Mouse (Mus musculus) natural killer cell, adult 2 months (primary cell): ENCODE results near the gene Arid5b.

Experiments used
- DNase-seq, 2 experiments: peaks; one replicate each; pipeline ENCODE4 v3.0.0; 2022; ENCODE audit warnings: low spot score in 2 of 2

The Arid5b gene

DNA sequence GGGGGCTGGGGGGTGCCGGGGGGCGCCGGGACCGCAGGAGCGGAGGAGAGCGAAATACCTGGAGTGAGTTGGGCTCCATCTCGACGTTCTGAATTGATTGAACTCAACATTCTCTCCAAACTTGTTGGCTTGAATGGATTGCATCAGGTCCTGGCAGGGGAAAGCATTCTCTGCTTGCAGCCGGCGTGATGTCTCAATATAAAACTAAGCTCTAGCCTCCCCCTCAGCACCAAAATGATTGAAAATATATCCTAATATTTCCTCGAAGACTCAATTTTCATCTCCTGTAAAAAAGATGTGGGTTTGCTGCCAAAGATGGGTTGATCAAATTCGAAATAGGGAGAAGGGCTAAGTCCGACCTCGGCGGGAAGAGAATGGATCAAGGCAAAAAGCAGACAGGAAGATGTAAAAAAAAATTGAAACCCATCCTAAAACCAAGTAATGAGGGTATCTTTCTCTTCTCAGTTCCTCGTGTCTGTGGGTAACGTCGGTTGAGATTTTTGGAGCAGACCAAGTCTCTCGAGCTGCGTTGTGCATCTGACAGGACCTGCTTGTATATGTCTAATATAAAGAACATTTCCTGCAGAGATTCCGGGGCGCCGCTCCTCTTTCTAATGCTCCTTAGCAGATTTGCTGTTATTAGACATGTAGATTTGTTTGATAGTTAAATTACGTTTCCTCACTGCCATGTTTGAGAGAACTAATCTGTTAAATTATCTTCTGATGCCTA lies at the start of gene Arid5b:
Arid5b (minus strand) TSS at position 109 of the 730 bp plus-strand sequence.
- DNase-seq, result peak; percentile 26 to 42

DNA sequence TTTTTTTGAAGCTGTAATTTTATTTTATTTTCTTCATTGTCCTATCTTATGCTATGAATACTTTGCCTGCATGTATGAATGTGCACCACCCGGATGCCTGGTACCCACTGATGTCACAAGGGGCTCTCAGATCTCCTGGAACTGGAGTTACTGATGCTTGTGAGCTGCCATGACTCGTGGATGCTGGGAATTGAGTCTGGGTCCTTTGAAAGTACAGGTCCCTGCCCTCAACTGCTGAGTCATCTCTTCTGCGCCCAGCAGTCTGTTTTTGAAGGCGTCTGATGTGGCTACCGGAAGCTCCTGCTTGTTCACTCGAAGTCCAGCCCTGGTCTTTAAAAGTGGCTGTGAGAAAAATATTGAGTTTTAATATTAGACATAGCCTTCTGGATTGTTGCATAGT lies 46.8 kb upstream of the Arid5b start:
- no peak for DNase-seq

DNA sequence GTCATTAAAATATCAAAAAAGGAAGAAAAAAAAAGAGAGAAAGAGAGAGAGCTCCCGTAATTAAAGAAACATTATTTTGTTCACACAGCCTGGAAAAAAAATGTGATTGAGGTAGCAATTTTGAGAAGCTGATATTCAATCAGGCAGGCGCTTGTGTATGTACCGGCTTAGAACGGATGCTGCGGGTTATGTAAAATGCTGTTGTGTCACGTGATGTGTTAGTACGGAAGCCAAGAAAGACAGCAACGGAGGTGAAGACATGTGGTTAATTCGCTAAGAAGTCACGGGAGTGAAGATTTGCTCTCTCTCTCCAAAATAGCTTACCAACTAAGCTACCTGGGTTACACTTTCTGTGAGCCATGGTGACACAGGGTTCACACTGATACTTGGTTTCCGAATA lies 45.5 kb upstream of the Arid5b start:
- no peak for DNase-seq

DNA sequence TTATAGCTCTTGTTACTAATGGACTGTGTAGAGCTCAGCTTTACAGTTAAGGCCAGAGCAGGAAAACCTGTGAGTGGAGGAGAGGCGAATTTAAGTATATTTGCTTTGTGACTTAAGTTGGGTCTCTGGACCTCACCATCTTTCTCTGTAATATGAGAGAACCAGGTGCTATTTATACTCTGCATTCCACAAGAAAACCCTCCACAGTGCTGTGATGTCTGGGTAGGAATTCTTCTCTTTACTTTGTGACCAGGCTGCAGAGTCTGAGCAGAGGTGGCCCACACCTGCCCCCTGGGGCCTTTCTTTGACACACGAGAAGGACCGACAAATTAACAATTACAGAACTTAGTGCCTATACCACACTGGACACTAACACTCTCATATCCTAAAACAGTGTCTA lies 44.6 kb upstream of the Arid5b start:
- no peak for DNase-seq

DNA sequence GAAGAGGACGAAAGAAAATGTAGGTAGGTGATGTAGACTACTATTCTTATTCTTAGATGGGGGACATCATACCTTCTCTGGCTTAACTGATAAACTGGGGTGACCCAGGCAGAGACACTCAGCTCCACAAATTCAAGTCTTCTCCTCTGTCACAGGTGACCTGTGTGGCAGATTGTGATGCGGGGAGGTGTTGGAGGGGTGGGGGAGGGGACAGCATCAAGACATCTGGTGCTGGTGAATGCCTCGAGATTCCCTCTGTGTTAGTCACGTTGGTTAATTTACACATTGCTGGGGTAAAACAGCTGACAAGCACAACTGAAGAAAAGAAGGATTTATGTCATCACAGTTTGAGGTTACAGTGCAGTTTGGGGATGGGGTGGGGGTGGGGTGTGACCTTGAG lies 42.4 kb upstream of the Arid5b start:
- DNase-seq, result no peak

DNA sequence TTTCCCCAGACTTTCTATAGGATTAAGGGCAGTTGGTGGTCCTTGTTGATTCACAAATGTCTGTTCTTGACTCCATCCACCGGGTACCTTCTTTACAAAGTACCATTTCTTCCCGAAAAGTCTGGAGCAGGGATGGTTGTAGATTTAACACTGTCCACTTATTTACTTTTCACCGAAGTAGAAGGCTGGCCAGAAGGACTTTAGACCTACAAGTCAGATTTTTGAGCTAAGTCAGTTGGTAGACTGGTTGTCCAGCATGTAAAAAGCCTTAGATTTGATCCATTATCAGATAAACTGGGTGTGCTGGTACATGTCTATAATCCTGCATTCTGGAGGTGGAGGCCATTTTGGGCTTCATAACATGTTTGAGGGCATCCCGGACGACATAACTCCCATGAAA lies 42.0 kb upstream of the Arid5b start:
- DNase-seq, result no peak

DNA sequence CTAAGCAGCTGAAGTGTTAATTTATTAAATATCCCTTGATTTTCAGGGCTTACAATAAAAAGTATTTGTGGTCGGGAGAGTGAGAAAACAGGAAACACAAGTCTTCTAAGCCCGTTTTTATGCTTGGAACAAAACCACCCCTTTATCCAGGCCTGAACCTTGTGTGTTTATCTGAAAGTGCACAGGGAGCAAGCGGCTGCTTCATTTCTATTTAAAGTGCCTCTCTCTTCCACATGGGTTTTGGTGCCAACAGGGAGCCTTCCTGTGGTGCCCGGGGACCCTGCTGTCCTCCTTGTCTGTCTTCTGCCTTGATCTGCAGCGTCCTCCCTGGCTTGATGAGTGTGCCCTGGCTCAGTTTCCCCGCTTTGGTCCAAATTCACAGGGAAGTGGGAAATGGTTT lies 40.9 kb upstream of the Arid5b start:
- DNase-seq, result no peak

DNA sequence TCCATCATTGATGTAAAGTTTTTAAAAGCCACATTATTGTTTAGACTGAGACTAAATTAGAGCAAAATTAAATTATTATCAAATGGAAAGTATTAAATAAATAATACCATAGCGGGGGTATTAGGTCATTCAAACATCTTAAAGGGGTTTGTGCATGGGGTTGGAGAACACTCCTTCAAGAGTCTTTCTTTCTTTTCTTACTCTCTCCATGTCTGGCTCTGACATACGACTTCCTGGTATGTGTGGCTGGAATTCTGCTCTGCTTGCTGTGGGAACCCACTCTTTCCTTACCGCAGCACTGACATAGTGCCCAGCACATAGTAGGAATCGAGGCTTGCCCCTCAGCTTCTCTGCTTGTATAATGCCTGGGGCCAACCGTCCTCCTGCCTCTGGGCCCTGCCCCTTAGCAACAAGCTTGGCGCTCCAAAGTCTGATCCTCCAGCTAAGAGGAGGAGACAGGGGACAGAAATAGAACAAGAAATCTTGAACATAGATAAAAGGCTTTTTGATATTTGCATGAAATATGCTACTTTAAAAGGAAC lies 40.0 kb upstream of the Arid5b start:
- DNase-seq, result no peak

DNA sequence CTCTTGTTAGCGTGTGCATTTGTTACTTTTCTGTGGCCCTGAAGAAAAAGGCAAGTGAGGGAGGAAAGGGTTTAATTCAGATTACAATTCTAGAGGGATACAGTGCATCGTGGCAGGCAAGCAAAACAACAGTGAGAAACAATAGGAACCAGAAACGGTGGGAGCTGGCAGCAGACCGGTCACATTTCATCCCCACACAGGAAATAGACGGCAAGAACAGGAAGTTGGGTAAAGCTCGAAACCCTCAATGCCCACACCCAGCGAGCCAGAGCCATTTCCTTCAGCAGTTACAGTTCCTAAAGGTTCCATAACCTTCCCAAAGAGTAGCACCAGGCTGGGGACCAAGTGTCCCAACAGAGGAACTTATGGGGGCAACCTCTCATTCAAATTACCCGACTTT lies 34.2 kb upstream of the Arid5b start:
- DNase-seq, result peak in 1 of 2 experiments; percentile 0

DNA sequence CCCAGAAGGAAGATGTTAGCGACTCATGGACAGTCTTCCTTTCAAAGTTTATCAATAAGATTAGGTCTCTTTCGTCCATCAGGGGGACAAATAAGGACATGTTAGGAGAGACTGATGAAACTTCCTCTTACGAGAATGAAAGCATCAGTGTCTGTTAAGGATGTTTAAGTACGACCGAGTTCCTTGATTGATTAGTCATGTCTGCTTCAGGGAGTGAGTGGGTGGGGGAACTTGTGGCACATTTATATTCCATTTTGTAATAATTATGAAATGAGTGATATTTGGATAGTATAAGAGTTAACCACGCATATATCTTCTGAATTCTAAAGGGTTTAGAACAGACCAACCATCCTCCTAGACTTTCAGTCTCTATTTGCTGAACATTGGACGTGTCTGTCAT lies 22.5 kb upstream of the Arid5b start:
- no peak for DNase-seq

DNA sequence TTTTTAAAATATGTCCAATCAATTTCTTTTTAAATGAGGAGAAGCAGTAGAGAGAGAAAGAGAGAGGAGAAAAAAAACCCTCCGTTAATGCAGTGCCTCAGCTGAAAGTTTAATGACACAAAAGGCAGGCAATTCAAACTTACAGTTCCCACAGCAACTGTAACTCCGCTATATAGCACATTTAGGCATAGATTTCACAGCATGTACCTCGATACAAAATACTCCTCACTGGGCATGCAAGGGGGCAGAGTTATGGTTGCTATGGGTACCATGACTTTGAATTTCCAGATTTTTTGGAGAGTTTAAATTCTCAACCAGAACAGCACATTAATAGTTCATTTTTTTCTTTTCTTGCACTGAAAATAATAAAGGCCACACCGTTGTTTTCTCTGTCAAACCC lies 10.9 kb upstream of the Arid5b start:
- no peak for DNase-seq

DNA sequence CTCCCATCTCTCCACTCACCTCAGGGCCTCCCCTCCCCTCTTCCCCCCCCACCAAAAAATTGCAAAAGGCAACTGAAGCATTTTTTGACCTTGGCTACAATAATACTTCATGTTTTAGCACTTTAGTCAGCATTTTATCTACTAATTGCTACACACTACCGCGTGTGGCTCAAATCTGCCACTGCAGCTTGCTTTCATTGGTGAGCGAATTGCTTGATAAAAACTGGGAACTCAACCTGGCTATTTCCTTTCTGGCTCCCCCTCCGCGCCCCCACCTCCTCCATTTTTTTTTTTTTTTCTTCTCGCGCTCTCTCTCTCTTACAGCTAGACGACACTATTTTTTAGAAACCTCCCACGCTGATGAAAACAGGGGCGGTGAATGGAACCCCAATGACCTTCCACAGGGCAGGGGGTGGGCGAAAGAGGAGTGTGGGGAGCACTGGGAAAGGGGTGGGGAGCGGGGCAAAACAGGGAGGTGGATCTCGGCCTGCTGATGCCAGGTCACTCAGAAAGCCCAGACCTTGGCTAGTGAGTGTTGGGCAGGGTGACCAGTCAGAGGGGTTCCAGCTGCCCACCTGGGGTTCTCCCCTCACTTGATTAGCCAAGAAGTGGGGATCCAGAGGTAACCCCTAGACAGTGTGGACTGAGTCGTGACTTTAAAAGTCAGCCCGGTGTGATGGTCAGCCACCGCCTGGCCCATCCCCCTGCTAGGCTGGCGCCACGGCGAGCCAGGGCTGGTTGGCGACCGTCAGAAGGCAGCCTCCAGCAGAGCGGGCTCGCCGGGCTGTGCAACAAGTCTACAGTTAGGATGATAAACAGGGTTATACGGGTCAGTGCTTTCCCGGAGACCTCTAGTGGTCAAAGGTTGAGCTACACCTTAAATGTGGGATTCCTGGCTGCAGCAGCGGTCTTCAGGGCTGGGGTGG lies 4.2 kb upstream of the Arid5b start:
- DNase-seq, result peak; percentile 80 to 86

DNA sequence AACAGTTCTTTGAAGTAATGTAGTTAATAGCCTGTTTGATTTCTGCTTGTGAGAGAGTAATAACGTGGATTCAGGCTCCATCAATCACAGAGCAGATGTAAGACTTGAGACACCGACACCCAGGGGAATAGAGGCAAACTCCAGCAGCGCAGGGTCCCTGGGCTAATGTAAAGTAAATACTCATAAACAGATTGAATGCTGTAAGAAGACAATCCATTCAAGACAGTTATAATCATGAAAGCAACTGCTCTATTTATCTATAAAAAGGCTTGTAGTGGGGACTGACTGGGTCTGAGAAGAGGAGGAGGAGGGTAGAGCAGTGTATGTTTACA lies 3.2 kb upstream of the Arid5b start:
- DNase-seq, result no peak

DNA sequence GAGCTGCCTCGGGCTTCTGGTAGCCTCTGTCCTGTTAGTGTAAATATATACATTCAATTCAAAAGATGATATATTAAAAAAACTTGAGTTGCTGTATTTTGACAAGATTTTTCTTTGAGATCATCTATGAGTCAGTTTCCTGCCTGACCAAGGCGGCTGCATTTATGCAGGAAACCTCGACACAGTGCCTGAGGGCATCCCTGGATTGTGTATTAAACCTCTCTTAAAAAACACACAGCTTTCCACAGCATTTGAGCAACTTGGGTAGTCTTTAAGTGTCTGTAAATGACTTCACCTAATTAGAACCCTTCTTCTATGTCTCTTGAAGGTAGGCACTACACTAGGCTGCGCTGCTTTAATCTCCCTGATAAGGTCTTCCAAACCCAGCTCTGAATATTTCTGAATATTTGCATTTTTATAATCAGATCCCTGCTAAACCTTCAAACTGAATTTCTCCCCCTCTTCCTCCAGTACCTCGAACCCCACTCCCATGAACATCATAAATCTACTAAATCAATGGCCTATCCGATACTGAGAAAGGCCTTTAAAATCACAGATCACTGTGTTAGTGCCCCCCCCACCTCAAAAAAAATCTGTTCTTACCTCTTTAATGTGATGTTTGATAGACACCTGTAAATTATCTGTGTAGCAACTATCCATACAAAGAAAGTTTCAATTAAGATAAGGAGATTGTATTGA lies 2.7 kb upstream of the Arid5b start:
- no peak for DNase-seq

DNA sequence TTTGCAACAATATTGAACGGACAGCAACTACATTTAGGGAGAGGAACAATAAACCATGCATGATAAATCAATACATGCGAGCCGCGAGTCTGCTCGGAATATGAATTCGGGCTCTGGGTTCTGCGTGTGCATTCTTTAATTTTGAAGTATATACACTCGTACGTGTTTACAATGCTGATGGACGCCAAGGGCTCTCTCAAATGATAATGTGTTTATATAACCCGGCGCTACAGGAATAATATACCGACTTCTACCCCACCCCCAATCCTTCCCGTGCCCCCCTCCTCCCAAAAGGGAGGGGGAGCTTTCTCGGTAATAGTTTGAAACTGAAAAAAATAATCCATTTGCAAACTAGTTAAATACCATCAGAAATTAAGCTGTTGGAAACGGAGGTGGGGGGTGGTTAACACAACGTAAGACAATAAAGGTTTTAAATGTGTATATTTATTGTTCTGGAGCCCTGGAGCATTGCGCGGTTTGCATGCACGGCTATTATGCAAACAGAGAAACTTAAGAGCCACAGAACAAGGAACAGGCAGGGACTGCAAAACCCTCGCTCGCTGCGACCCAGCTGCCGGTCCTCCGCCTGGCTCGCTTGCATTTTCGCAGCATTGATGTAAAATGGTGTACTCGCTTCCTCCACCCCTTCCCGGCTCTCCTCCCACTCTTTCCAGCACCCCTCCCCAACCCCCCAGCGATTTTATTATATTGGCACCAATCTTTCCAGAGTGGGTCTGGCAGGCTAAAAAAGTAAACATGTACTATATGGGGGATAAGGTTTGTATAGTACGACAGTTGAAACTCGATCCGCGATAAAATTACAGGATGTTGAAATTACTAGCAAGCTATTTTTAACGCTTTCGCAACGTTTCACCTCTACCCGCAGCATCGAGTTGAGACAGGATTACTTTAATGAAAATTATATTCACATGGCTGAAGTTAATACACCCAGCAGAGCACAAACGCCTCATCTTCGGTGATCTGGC lies 1.3 kb upstream of the Arid5b start:
- peak; percentile 43 to 61 for DNase-seq

DNA sequence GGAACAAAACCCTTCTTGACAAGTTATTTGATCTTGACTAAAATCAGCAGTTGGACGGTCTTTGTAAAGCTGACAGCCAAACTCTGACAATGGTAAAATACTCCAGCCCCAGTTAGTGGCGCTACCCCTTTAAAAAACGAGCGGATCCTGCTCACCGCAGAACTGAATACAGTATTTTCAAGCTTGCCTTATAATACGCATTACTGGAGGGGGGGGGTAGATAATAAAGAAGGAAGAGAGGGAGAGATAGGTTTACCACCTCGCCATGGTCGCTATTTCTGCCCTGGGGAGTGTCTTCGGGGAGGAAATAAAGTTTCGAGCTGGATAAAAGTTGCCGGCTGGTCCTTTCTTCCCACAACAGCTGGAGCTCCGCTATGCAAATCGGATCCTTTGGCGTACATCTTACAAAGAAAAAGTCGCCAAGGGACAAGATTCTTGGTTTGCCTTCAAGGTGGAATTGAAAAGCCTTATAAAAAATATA lies 829 bp downstream of the Arid5b start:
- peak; percentile 55 to 56 for DNase-seq

DNA sequence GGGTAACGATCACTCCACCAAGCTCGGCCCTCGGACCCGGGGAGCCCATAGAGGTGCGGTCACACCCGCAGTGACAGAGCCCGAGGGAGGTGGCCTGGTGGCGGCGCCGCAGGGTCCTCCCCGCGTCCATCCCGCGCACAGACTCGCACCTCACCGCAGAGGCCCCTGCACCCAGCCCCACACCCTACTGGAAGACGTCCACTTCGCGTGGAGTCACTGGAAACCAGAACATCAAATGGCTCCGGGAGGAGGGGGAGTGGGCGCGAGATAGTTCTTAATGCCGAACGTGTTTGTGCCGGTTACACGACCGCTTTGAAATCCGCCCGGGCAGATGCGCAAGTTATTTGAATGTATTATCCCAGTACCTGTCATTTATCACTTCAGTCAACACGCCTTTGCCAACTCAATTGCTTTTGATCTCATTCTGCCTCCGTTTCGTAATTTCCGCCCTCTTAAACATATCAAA lies 1.5 kb downstream of the Arid5b start:
- peak; percentile 58 to 68 for DNase-seq

DNA sequence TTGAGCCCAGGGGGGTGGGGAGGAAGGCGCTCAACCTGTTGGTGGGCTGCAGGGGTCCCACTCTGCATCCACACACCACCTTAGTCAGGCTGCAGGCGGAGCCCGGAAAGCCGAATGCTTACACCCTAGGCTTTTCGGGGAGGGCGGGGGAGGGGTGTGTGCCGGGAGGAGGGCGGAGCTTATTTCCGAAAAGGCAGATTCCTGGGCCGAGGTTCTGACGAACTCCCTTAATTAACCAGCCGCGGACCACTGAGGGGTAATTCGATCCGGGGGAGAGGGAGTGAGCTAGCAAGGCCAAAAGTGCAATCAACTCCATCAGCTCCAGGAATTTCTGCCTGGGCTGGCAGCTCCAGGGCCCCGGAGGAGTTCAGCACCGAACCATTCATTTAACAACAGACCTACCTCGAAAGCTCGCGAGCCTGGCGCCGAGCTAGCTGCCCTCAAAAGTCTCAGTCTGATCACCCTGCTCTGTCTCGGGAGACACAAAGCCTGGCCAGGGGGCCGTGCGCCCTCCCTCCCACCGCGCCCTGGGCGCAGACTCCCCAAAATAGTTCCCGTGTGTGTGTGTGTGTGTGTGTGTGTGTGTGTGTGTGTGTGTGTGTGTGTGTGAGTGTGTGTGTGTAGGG lies 2.1 kb downstream of the Arid5b start:
- DNase-seq, result peak; percentile 62 to 68

DNA sequence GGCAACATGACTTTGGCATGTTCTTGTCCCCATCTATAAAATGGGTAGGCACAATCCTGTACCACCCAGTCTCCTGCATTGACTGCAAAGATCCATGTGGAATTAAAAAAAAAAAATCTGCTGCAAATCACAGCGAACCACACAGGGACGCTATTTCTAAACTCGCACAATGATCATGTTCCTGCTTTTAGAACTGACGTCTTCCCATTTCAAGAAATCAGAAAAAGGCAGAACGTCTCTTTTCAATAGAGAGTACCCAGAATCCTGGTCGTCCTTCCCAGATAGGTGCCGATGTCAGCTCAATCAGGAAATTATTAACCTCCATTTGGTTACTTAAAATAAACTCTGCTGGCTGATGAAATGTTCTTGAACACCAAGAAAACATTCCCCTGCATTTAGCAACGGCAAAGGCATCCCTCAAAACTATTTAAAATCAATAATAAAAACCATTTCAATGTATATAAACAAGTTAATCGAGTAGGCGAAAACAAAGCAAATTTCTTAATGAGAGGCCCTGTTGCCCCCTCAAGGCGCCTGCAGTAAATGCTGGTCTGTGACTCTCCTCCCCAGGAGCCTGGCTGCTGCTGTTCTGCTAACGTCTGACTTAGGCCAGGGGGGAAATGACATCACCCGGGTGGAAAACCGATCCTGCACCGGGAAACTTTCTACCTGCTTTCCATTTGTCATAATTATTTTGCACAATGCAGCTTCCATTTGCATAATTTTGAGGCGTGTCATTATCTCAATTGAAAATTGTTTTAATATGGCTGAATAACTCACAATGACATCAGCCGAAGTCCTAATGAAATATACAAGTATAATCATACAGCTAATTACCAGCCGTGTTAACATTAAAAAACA lies 3.4 kb downstream of the Arid5b start:
- peak in 1 of 2 experiments; percentile 24 for DNase-seq
